Mouse (Mus musculus) heart, adult 8-10 months (tissue): ENCODE results near the gene Pbx3. TPM values are rescaled to one million over a fixed set of nuclear protein-coding genes. Genes with fewer than 3 reads are reported as not detected.

Source experiments
- DNase-seq: peaks from one replicate; pipeline ENCODE4 v3.0.0; 2022; ENCODE audit warnings: low spot score
- total RNA-seq, 4 experiments: library from RNA; stranded (reverse); gene quantifications; 2 replicates each; pipeline ENCODE4 v1.2.4; 2022

Gene Pbx3
- total RNA-seq, 4 experiments from 2014 or later = 7.8 to 11.4 (median 10.0) TPM

- no peak for DNase-seq
Observed at GRCm38 (mm10) chr2:34298202-34298601, 74.7 kb downstream of the Pbx3 start.

DNA sequence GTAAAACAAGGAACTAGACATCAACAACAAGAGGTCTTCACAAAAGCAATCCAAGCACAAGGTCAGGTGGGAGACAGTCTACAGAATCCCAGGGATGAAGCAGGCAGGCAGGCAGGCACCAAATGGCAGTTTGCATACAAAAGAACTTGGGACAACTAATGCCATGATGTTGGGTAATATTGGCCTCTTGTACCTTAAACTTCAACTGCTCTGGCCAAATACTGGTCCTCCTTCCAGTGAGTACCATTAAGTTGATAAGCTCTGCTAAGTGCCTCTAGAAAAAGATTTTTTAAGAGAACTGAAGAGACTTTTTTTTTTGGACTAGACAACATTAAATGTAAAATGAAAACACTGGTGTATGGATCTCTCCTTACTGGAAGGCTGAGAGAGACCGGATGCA is 83.2 kb downstream of the Pbx3 start:
- DNase-seq = no peak

- DNase-seq = no peak
Observed at GRCm38 (mm10) chr2:34284239-34284638, 88.7 kb downstream of the Pbx3 start.

DNA sequence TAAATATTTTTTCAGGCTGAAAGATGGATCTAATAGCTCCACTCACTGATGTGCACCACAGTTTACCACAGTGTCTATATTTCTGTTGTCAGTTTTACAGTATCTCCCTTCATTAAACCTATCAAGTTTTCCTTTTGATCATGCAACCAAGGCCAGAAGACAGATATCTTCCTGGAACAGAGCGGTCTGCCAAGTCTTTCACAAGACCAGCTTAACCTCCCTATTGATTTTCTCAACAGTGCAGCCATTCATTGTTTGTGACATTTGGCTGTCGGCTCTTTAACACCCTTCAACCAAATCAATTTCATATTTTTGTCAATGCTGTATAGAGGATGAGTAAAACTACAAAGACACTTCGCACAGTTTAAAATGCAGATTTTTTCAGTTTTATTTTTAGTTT is 91.9 kb downstream of the Pbx3 start:
- no peak for DNase-seq

DNA sequence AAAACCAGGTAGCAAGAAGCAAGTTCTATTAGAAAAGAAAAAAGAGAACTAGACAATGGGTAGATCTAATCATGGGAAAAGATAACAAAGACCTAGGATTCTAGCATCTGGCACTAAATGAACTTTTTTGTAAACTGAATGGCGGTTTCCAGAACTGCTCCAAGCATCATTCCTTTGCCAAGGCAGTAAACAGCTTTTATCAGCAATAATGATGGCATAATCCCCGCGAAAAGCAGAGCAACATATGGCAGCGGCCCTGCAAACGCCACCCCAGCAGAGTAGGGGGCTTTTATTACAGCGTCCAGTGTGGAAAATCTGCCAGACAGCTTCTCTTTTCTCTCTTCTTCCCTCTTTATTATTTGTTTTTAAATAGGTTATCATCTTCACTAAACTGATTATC is 93.2 kb downstream of the Pbx3 start:
- no peak for DNase-seq

DNA sequence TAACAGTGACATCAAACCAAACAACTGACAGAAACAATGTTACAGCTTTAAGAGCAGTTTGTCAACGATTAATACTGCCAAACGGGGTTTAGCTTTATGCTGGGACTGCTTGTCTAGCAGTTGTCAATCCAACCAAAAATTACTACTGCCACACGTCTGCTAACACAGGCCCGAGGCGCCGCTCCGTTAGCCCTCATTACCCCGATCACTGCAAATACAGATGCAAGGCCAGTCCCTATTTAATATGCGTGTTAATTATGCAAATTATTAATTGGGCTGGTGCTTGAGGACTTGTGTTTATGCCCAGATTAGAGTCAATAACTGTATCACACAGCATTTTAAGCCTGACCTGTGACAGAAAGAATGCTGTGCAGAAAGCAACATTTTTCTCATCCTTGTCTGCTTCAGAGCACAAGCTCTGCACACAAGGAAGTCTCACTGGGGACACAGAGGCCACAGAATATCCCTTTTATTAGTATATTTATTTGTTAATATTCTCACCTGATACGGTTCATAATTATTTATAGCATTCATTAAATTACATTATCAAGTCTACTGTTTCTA is 97.2 kb downstream of the Pbx3 start:
- no peak for DNase-seq

GRCm38 (mm10) chr2:34262046-34262445 is 110.9 kb downstream of the Pbx3 start:
- DNase-seq = no peak

DNA sequence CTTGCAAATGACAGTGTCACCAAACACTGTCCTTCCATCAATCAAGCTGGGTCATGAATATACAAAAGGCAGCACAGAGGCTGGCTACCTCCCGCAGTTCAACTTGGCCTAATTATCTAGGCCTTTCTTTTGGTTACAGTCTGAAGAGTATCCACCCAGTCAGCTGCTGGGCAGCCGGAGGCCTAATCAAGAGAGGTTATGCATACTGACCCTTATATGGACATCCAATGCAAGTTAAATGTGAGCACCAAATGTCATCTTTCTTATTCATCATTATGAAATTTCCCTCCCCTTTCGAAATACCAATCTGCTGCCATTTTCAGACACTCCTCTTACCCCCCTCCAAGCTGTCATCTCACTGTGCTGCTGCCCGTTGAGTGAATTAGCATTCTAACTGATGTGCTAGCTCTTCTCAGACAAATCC is 112.3 kb downstream of the Pbx3 start:
- DNase-seq = no peak

DNA sequence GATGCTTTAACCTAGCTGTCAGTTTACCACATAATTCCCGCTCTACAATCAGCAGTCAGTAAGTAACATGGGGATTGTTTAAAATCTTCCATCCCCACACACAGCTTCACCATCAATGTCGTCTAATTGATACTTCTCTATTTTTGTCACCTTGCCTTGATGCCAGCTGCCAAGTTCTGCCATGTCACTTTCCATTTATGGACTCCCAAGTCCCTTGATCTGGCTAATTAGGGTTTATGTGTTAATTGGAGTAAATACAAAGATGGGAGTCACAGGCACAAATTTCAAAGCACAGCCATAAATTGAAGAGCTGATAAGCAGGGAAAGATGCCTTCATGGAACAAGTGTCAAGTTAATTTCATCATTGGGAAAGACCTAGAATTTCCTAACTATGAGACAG is 114.7 kb downstream of the Pbx3 start:
- no peak for DNase-seq

DNA sequence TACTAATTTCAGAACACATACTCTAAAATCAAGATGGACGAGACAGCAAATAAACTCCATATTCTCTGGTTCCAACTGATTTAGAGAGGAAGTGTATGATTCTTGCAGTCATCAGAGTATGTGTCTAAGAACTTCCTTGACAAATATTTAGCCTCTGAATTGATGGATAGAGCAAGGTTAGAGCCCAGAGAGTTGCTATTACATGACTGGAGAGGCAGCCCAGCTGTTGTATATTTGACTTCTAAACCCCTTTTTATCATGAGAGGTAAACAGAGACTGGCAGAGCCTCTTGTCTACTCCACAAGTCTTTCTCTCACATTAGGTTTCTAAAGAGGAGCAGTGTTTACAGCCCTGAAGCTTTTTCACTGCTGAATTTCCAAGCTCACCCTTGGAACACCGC is 115.3 kb downstream of the Pbx3 start:
- no peak for DNase-seq

GRCm38 (mm10) chr2:34256000-34256553 is 116.9 kb downstream of the Pbx3 start:
- no peak for DNase-seq

DNA sequence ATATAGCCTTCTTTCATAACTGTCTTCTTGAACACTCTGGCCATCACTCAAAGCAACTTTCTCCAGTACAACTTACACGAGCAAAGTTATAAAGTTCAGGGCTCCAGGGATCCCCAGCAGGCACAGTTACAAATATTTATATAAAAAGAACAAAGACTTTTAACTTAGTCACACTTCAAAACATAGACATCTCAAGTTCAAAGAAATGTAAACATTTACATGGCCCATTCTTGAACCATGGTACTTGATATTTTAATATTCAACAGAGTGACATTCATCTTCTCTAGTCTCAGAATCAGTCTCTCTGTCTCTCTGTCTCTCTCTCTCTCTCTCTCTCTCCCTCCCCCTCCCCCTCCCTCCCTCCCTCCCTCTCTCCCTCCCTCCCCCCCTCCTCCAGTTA is 119.3 kb downstream of the Pbx3 start:
- DNase-seq = no peak

DNA sequence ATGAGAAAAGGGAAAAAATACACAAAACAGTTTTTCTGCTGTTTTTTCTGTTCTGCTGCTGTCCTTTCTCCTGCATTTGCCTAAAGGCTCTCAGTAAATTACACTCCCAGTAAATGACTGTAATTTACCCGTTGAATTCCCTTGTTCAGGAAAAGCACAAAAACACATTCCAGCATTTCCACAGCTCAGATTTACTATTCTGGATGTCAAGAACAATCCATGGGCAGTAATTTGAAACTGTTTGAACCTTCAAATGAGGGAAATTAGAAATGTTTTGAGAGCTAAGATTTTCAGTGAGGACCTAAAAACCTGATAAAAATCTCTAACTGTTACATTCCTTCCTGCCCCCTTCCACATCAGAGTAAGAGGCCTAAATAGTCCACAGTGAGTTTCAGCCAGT is 119.8 kb downstream of the Pbx3 start:
- DNase-seq = no peak

GRCm38 (mm10) chr2:34252286-34252685 is 120.7 kb downstream of the Pbx3 start:
- DNase-seq = no peak

- no peak for DNase-seq
Observed at GRCm38 (mm10) chr2:34249961-34250658, 122.8 kb downstream of the Pbx3 start.

- peak; percentile 40 for DNase-seq
Observed at GRCm38 (mm10) chr2:34249141-34249960, 123.6 kb downstream of the Pbx3 start.

- no peak for DNase-seq
Observed at GRCm38 (mm10) chr2:34240885-34241284, 132.1 kb downstream of the Pbx3 start.

DNA sequence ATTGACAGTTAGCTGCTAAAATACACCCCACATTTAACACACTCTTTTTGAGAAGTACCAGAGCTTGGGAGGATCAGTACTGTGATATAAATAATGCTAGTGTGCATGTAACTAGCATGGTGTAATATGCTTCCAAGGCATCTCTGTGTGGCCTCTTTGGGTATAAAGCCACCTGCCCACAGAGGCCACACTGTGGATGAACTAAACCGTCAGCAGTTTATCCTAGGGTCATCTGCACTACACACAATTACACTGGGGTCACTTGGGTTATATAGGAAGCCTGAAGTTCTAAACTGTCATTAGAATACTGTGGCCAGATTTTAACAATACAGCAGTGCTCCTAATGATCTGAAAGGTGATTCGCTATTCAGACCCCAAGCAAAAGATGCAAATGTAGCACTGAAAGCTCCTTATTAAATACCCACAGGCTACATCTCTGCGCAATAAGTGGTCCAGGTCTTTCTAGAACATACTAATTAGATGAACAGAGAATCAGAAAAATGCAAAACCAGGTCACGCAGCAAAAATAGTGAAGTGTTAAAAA is 133.6 kb downstream of the Pbx3 start:
- no peak for DNase-seq

DNA sequence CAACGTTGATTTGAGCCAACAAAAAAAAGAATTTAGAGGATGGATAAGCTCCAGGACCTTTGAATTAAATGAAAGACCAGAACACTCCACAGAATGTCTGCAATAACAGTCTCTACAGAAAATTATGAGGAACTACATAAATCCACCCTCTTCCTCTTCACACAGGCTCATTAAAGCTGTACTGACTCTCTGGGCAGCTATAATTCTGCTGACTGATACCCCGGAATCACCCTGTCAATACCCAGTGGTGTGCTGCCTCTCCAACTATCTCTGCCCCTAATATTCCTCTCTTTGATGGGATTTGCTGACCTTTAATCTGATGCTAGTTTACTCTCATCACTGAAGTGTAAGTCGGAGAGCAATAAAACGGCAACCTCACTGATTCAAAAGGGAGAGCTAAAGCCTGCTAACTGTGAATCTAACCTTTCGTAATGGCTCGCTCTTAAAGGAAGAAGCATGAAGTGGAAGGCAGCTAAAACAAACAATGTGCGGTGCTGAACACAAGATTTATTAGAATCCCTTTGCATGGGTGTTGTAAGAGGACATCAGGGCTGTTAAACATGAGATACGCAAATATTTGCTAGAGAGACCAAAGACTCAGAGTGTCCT is 137.4 kb downstream of the Pbx3 start:
- no peak for DNase-seq

- DNase-seq = no peak
Observed at GRCm38 (mm10) chr2:34234274-34234673, 138.7 kb downstream of the Pbx3 start.

DNA sequence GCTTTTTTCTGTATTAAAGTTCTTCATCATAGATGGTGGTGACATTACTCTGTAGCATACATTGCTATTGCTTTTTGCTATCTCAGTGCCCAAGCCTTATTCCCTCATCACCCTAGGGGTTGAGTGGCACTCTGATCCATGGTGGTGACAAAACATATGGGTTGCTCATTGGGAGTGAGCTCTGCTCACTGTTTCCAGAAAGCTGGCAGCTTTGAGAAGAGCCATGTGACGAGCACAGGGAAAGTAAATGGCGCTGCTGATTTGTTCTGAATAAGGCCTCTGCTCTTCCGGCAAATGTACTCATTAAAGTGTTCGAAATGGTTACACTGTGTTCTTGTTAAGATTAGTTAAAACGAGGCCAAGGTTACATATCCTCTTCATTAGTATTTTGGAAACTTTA is 139.7 kb downstream of the Pbx3 start:
- DNase-seq = no peak

- DNase-seq = no peak
Observed at GRCm38 (mm10) chr2:34227688-34228087, 145.3 kb downstream of the Pbx3 start.
